Comparison of ENCODE assay signal across 8 mouse cellular contexts in the genomic region with DNA sequence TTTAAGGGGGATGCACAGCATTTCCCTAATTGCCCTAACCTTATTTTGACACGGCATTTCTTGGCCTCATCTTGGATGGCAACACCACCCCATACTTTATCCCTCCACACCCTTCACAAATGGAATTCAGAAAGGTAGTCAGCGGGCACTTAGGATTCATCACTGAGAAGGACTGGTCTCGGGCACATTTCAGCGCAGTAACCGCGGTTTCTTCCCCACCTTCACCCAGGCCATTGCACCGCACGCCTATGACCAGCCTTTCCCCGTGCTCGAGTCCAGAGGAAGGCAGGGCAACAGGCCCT. TPM values are rescaled to one million over a fixed set of nuclear protein-coding genes. Genes with fewer than 3 reads are reported as not detected.
DNase-seq lines count a peak whose midpoint lies in the region; ATAC-seq and TF ChIP-seq lines count a peak whose summit lies in the region.

No protein-coding gene starts in this region.

- H3K4me2 ChIP-seq in kidney, embryonic 14.5 days (replicated peaks; ENCODE audit: low read depth, low read length), result peak overlapping the region; percentile 90
- H3K4me2 ChIP-seq in midbrain, embryonic 11.5 days, result peak overlapping the region; percentile 95

- 0 out of 2 replicates have a peak, but pooled peaks cover 9% of the 10 kb centered on the region for H3K4me1 ChIP-seq in kidney, embryonic 14.5 days (ENCODE audit: control insufficient read depth, insufficient read depth, low read length)
- peaks cover 52% of the 10 kb centered on the region for H3K4me1 ChIP-seq in bone marrow macrophage, adult 2 months (ENCODE audit: control insufficient read depth, insufficient read depth, low read length)
- H3K4me1 ChIP-seq in hindbrain, embryonic 10.5 days (replicated peaks), result peaks cover 35% of the 10 kb centered on the region
- 0 out of 2 replicates have a peak, but pooled peaks cover 3% of the 10 kb centered on the region for H3K4me1 ChIP-seq in midbrain, embryonic 11.5 days (ENCODE audit: control insufficient read depth, insufficient read depth, low read length)

- no peak for DNase-seq in kidney, postnatal 36 days
- no peak for DNase-seq in hindbrain, embryonic 10.5 days (ENCODE audit: low spot score)
- no peak for DNase-seq in midbrain, embryonic 11.5 days (ENCODE audit: low spot score, missing footprints)
- no peak for DNase-seq in cerebellum, postnatal 10 days
- DNase-seq in cerebellum, adult 9-10 months, result no peak
- no peak for DNase-seq in right cerebral cortex, postnatal 10 days (ENCODE audit: low spot score in 2 of 2)

- peak overlapping the region; percentile 84 for H3K9ac ChIP-seq in kidney, embryonic 14.5 days (ENCODE audit: low read depth, low read length)
- peak overlapping the region; percentile 87 for H3K9ac ChIP-seq in midbrain, embryonic 11.5 days (ENCODE audit: low read length)

- H3K4me3 ChIP-seq in kidney, embryonic 14.5 days (ENCODE audit: low read length), result peak overlapping the region; percentile 88
- peak overlapping the region; percentile 95 for H3K4me3 ChIP-seq in bone marrow macrophage, adult 2 months (ENCODE audit: insufficient read depth, low read length)
- peak overlapping the region; percentile 85 for H3K4me3 ChIP-seq in hindbrain, embryonic 10.5 days
- peak overlapping the region; percentile 83 for H3K4me3 ChIP-seq in midbrain, embryonic 11.5 days (ENCODE audit: low read depth, low read length)

- no peaks in the 10 kb centered on the region for H3K36me3 ChIP-seq in kidney, embryonic 14.5 days (ENCODE audit: control insufficient read depth, insufficient read depth, low read length)
- peaks cover 3% of the 10 kb centered on the region; the same call in 1 of the 2 replicates for H3K36me3 ChIP-seq in hindbrain, embryonic 10.5 days
- no peaks in the 10 kb centered on the region for H3K36me3 ChIP-seq in midbrain, embryonic 11.5 days (ENCODE audit: control insufficient read depth, insufficient read depth, low read length)

- H3K27me3 ChIP-seq in kidney, embryonic 14.5 days (ENCODE audit: control insufficient read depth, insufficient read depth, low read length), result no peaks in the 10 kb centered on the region
- peaks cover 43% of the 10 kb centered on the region for H3K27me3 ChIP-seq in hindbrain, embryonic 10.5 days (ENCODE audit: insufficient read depth, poor library complexity, severe bottlenecking)
- peaks cover 4% of the 10 kb centered on the region; the same call in 1 of the 2 replicates for H3K27me3 ChIP-seq in midbrain, embryonic 11.5 days (ENCODE audit: control insufficient read depth, insufficient read depth, low read length)

- ATAC-seq in kidney, embryonic 14.5 days (ENCODE audit: low FRiP score, low TSS enrichment), result no peak
- ATAC-seq in midbrain, embryonic 11.5 days (ENCODE audit: low FRiP score), result no peak

- no peak for TF ChIP-seq CTCF in bone marrow macrophage, adult 2 months (IDR thresholded peaks at IDR 0.05; ENCODE audit: low read depth, low read length)

- no peaks in the 10 kb centered on the region for H3K9me3 ChIP-seq in kidney, embryonic 14.5 days (ENCODE audit: control insufficient read depth, low read length)
- no peaks in the 10 kb centered on the region for H3K9me3 ChIP-seq in hindbrain, embryonic 10.5 days
- no peaks in the 10 kb centered on the region for H3K9me3 ChIP-seq in midbrain, embryonic 11.5 days (ENCODE audit: control insufficient read depth, low read length)

- 5% methylated on average over 10 of the region's 10 CpGs for WGBS in kidney, embryonic 14.5 days
- WGBS in hindbrain, embryonic 10.5 days, result 7% methylated on average over 10 of the region's 10 CpGs
- 11% methylated on average over 10 of the region's 10 CpGs for WGBS in midbrain, embryonic 11.5 days

- no peak for TF ChIP-seq POLR2A in bone marrow macrophage, adult 2 months (IDR thresholded peaks at IDR 0.05; ENCODE audit: borderline replicate concordance, low read depth, low read length)

- H3K27ac ChIP-seq in kidney, embryonic 14.5 days (ENCODE audit: low read depth, low read length), result no peak overlapping the region
- H3K27ac ChIP-seq in bone marrow macrophage, adult 2 months (ENCODE audit: insufficient read depth, low read depth, low read length), result 0 out of 2 replicates have a peak overlapping the region, but pooled peaks have one; percentile 59
- peak overlapping the region; percentile 92 for H3K27ac ChIP-seq in hindbrain, embryonic 10.5 days
- no peak overlapping the region for H3K27ac ChIP-seq in midbrain, embryonic 11.5 days (ENCODE audit: low read depth, low read length)

RNA-seq across cellular contexts. Expression of gene Fnbp1, which starts 1.1 kb away (rescaled TPM):
- 12.2 and 24.1 TPM in 2 replicates for polyA plus RNA-seq in kidney, embryonic 14.5 days (2014; fragmentation: Nextera tagmentation; extraction: Ambion mirVana)
- 255 and 258 TPM in 2 replicates for polyA plus RNA-seq in bone marrow macrophage, adult 2 months (2012; ENCODE audit: insufficient read depth, insufficient read length, missing spikeins)
- 14.7 and 16.0 TPM in 2 replicates for polyA plus RNA-seq in hindbrain, embryonic 10.5 days (2016; fragmentation: Nextera tagmentation; extraction: Ambion mirVana)
- polyA plus RNA-seq in midbrain, embryonic 11.5 days (2014; fragmentation: Nextera tagmentation; extraction: Ambion mirVana), result 10.8 and 11.5 TPM in 2 replicates

RNA-seq across cellular contexts. Expression of gene Gpr107, which starts 11.4 kb away (rescaled TPM):
- 26.6 and 27.5 TPM in 2 replicates for polyA plus RNA-seq in kidney, embryonic 14.5 days (2014; fragmentation: Nextera tagmentation; extraction: Ambion mirVana)
- polyA plus RNA-seq in bone marrow macrophage, adult 2 months (2012; ENCODE audit: insufficient read depth, insufficient read length, missing spikeins), result 66.1 and 80.8 TPM in 2 replicates
- 35.1 and 35.5 TPM in 2 replicates for polyA plus RNA-seq in hindbrain, embryonic 10.5 days (2016; fragmentation: Nextera tagmentation; extraction: Ambion mirVana)
- polyA plus RNA-seq in midbrain, embryonic 11.5 days (2014; fragmentation: Nextera tagmentation; extraction: Ambion mirVana), result 26.5 and 27.8 TPM in 2 replicates

Comparison
In these comparisons a context has a peak if more than half of its experiments do, and no peak if none do; other contexts are left out.
1. H3K27ac ChIP-seq: peak in bone marrow macrophage, adult 2 months (single experiment) and hindbrain, embryonic 10.5 days (single experiment); none in kidney, embryonic 14.5 days (single experiment) and midbrain, embryonic 11.5 days (single experiment).
2. RNA of gene Fnbp1, which starts 1.1 kb away (polyA plus RNA-seq): 255 to 258 TPM in bone marrow macrophage, adult 2 months; 12.2 to 24.1 TPM in kidney, embryonic 14.5 days, 14.7 to 16.0 TPM in hindbrain, embryonic 10.5 days and 10.8 to 11.5 TPM in midbrain, embryonic 11.5 days; every median in the first group is over 10 times any median in the second.
3. Peak in every context shown above with its lines, with median percentiles within 50 percentile points of each other: H3K4me3 ChIP-seq.